Comparison of ENCODE assay signal across 25 mouse cellular contexts in the genomic region with DNA sequence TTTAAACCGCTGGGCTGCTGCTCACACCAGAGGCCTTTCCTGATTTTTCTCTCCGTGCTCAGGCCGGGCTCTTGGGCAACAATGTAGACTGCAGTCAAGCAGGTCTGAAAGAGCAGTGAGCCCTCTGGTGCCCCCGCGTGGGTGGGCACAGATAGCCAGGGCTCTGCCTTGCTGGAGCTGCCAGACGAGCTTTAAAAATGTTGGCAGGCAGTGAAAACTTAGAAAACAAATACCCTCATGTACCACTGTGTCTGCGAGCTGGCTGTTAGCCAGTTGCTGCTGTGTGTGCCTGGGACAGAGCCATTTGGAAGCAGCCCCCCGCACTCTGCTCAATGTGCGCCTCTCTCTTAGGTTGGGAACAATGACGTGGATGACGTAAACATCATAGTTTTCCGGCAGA. TPM values are rescaled to one million over a fixed set of nuclear protein-coding genes. Genes with fewer than 3 reads are reported as not detected.
DNase-seq lines count a peak whose midpoint lies in the region; ATAC-seq and TF ChIP-seq lines count a peak whose summit lies in the region.
"Had no signal": no experiment of that assay in that cellular context is flagged by ENCODE, and none has a peak within 500 bp of the region (broad histone marks: within the 10 kb centered on the region; RNA-seq: fewer than 3 reads in every experiment).

No protein-coding gene starts in this region.

- no peak for DNase-seq in embryonic facial prominence, embryonic 10.5 days (ENCODE audit: low spot score)
- DNase-seq in hindbrain, postnatal 0 days (ENCODE audit: low spot score): peak; percentile 56
- no peak for DNase-seq in hindbrain, embryonic 10.5 days (ENCODE audit: low spot score)
- DNase-seq: adrenal gland, postnatal 10 days; cerebellum, adult 2 months; cerebellum, postnatal 25 days; gastrocnemius, postnatal 10 days; heart, adult 11 months; heart, postnatal 10 days; layer of hippocampus, adult 9-11 months; lung, postnatal 4 days; thymus, postnatal 25 days had no signal

- 91% methylated on average over 12 of the region's 12 CpGs for WGBS in embryonic facial prominence, embryonic 13.5 days
- 93% methylated on average over 12 of the region's 12 CpGs for WGBS in embryonic facial prominence, embryonic 10.5 days
- 52% methylated on average over 12 of the region's 12 CpGs for WGBS in hindbrain, postnatal 0 days
- 94% methylated on average over 12 of the region's 12 CpGs for WGBS in hindbrain, embryonic 10.5 days
- 82% methylated on average over 12 of the region's 12 CpGs for WGBS in neural tube, embryonic 13.5 days
- 66% methylated on average over 12 of the region's 12 CpGs for WGBS in neural tube, embryonic 15.5 days

- no peaks in the 10 kb centered on the region for H3K9me3 ChIP-seq in embryonic facial prominence, embryonic 13.5 days
- no peaks in the 10 kb centered on the region for H3K9me3 ChIP-seq in embryonic facial prominence, embryonic 10.5 days
- no peaks in the 10 kb centered on the region for H3K9me3 ChIP-seq in hindbrain, postnatal 0 days (ENCODE audit: low read length)
- no peaks in the 10 kb centered on the region for H3K9me3 ChIP-seq in hindbrain, embryonic 10.5 days
- H3K9me3 ChIP-seq in neural tube, embryonic 13.5 days: no peaks in the 10 kb centered on the region
- no peaks in the 10 kb centered on the region for H3K9me3 ChIP-seq in neural tube, embryonic 15.5 days (replicated peaks)
- H3K9me3 ChIP-seq: embryonic facial prominence, embryonic 15.5 days; heart, embryonic 12.5 days; kidney, embryonic 15.5 days; stomach, embryonic 15.5 days had no signal

- ATAC-seq in embryonic facial prominence, embryonic 13.5 days (ENCODE audit: insufficient number of reproducible peaks, insufficient read depth, low FRiP score, low TSS enrichment, low read depth): no peak
- peak; percentile 68 for ATAC-seq in hindbrain, postnatal 0 days
- peak; percentile 53 for ATAC-seq in neural tube, embryonic 13.5 days (ENCODE audit: low read depth)
- no peak for ATAC-seq in neural tube, embryonic 15.5 days (ENCODE audit: low FRiP score)
- ATAC-seq in granulocyte monocyte progenitor cell, adult 5-6 weeks (replicated peaks; ENCODE audit: poor library complexity, severe bottlenecking): no peak

- no peak overlapping the region for H3K4me3 ChIP-seq in embryonic facial prominence, embryonic 13.5 days
- no peak overlapping the region for H3K4me3 ChIP-seq in embryonic facial prominence, embryonic 10.5 days
- no peak overlapping the region for H3K4me3 ChIP-seq in hindbrain, postnatal 0 days (ENCODE audit: low read length)
- H3K4me3 ChIP-seq in hindbrain, embryonic 10.5 days: no peak overlapping the region
- H3K4me3 ChIP-seq in neural tube, embryonic 13.5 days: no peak overlapping the region
- no peak overlapping the region for H3K4me3 ChIP-seq in neural tube, embryonic 15.5 days (replicated peaks)
- H3K4me3 ChIP-seq: embryonic facial prominence, embryonic 15.5 days; heart, embryonic 12.5 days; kidney, embryonic 15.5 days; left cerebral cortex, adult 2 months; stomach, embryonic 15.5 days had no signal

- peaks cover 96% of the 10 kb centered on the region for H3K36me3 ChIP-seq in embryonic facial prominence, embryonic 13.5 days
- H3K36me3 ChIP-seq in embryonic facial prominence, embryonic 10.5 days (replicated peaks): peaks cover 97% of the 10 kb centered on the region
- peaks cover 45% of the 10 kb centered on the region for H3K36me3 ChIP-seq in hindbrain, postnatal 0 days (ENCODE audit: insufficient read depth, low read length)
- peaks cover 99% of the 10 kb centered on the region for H3K36me3 ChIP-seq in hindbrain, embryonic 10.5 days
- peaks cover 89% of the 10 kb centered on the region for H3K36me3 ChIP-seq in neural tube, embryonic 13.5 days
- H3K36me3 ChIP-seq in neural tube, embryonic 15.5 days: peaks cover 85% of the 10 kb centered on the region

- peak; percentile 31 for TF ChIP-seq CTCF in hindbrain, postnatal 0 days (IDR thresholded peaks at IDR 0.05; ENCODE audit: low read depth)

- H3K4me2 ChIP-seq in embryonic facial prominence, embryonic 13.5 days: no peak overlapping the region
- no peak overlapping the region for H3K4me2 ChIP-seq in hindbrain, postnatal 0 days (ENCODE audit: low read depth, low read length)
- H3K4me2 ChIP-seq in neural tube, embryonic 13.5 days: no peak overlapping the region
- H3K4me2 ChIP-seq in neural tube, embryonic 15.5 days: no peak overlapping the region
- H3K4me2 ChIP-seq: embryonic facial prominence, embryonic 15.5 days; heart, embryonic 12.5 days; kidney, embryonic 15.5 days; stomach, embryonic 15.5 days had no signal

- H3K9ac ChIP-seq in embryonic facial prominence, embryonic 13.5 days: 0 out of 2 replicates have a peak overlapping the region, but pooled peaks have one; percentile 21
- no peak overlapping the region for H3K9ac ChIP-seq in hindbrain, postnatal 0 days (replicated peaks; ENCODE audit: low read length)
- H3K9ac ChIP-seq in neural tube, embryonic 13.5 days: no peak overlapping the region
- H3K9ac ChIP-seq in neural tube, embryonic 15.5 days (replicated peaks): no peak overlapping the region
- H3K9ac ChIP-seq: embryonic facial prominence, embryonic 15.5 days; heart, embryonic 12.5 days; kidney, embryonic 15.5 days; stomach, embryonic 15.5 days had no signal

- no peaks in the 10 kb centered on the region for H3K27me3 ChIP-seq in embryonic facial prominence, embryonic 13.5 days
- no peaks in the 10 kb centered on the region for H3K27me3 ChIP-seq in embryonic facial prominence, embryonic 10.5 days (replicated peaks; ENCODE audit: low read depth, poor library complexity, severe bottlenecking)
- no peaks in the 10 kb centered on the region for H3K27me3 ChIP-seq in hindbrain, postnatal 0 days (ENCODE audit: insufficient read depth, low read length)
- H3K27me3 ChIP-seq in hindbrain, embryonic 10.5 days (ENCODE audit: insufficient read depth, poor library complexity, severe bottlenecking): no peaks in the 10 kb centered on the region
- H3K27me3 ChIP-seq in neural tube, embryonic 13.5 days: no peaks in the 10 kb centered on the region
- no peaks in the 10 kb centered on the region for H3K27me3 ChIP-seq in neural tube, embryonic 15.5 days (replicated peaks)
- H3K27me3 ChIP-seq: embryonic facial prominence, embryonic 15.5 days; heart, embryonic 12.5 days; kidney, embryonic 15.5 days; stomach, embryonic 15.5 days had no signal

- H3K27ac ChIP-seq in embryonic facial prominence, embryonic 13.5 days: no peak overlapping the region
- no peak overlapping the region for H3K27ac ChIP-seq in embryonic facial prominence, embryonic 10.5 days (replicated peaks)
- no peak overlapping the region for H3K27ac ChIP-seq in hindbrain, postnatal 0 days
- no peak overlapping the region for H3K27ac ChIP-seq in hindbrain, embryonic 10.5 days
- H3K27ac ChIP-seq in neural tube, embryonic 13.5 days (replicated peaks): no peak overlapping the region
- no peak overlapping the region for H3K27ac ChIP-seq in neural tube, embryonic 15.5 days (replicated peaks)
- H3K27ac ChIP-seq: embryonic facial prominence, embryonic 15.5 days; kidney, embryonic 15.5 days; left cerebral cortex, adult 2 months; stomach, embryonic 15.5 days had no signal

- H3K4me1 ChIP-seq in embryonic facial prominence, embryonic 13.5 days: no peaks in the 10 kb centered on the region
- H3K4me1 ChIP-seq in embryonic facial prominence, embryonic 10.5 days: no peaks in the 10 kb centered on the region
- H3K4me1 ChIP-seq in hindbrain, postnatal 0 days (ENCODE audit: insufficient read depth, low read length): no peaks in the 10 kb centered on the region
- H3K4me1 ChIP-seq in hindbrain, embryonic 10.5 days (replicated peaks): no peaks in the 10 kb centered on the region
- H3K4me1 ChIP-seq in neural tube, embryonic 13.5 days (replicated peaks): no peaks in the 10 kb centered on the region
- H3K4me1 ChIP-seq in neural tube, embryonic 15.5 days: no peaks in the 10 kb centered on the region
- H3K4me1 ChIP-seq: embryonic facial prominence, embryonic 15.5 days; kidney, embryonic 15.5 days; stomach, embryonic 15.5 days had no signal

RNA-seq across cellular contexts. Expression of a gene that starts 22.9 kb away (rescaled TPM):
- 0.27 TPM in 1 of 2 replicates, not detected in the other for polyA plus RNA-seq in embryonic facial prominence, embryonic 13.5 days (2015; fragmentation: Nextera tagmentation; extraction: Ambion mirVana)
- polyA plus RNA-seq in embryonic facial prominence, embryonic 10.5 days (2016; fragmentation: Nextera tagmentation; extraction: Ambion mirVana): 0.09 and 0.13 TPM in 2 replicates
- total RNA-seq in hindbrain, postnatal 0 days (2014; rRNA removed): 13.2 and 18.7 TPM in 2 replicates
- 2.4 and 3.0 TPM in 2 replicates for polyA plus RNA-seq in hindbrain, postnatal 0 days (2015; fragmentation: Nextera tagmentation; extraction: Ambion mirVana)
- 0.22 and 0.48 TPM in 2 replicates for polyA plus RNA-seq in hindbrain, embryonic 10.5 days (2016; fragmentation: Nextera tagmentation; extraction: Ambion mirVana)
- polyA plus RNA-seq in neural tube, embryonic 13.5 days (2015; fragmentation: Nextera tagmentation; extraction: Ambion mirVana): 1.1 and 1.7 TPM in 2 replicates
- 1.9 and 2.7 TPM in 2 replicates for polyA plus RNA-seq in neural tube, embryonic 15.5 days (2015; fragmentation: Nextera tagmentation; extraction: Ambion mirVana)
- total RNA-seq in granulocyte monocyte progenitor cell, adult 5-6 weeks (2014; fragmentation: Nextera tagmentation): not detected in 2 replicates
- total RNA-seq in granulocyte monocyte progenitor cell, adult 5-6 weeks (2017): not detected in 2 replicates
- total RNA-seq: liver, adult 2 months; megakaryocyte-erythroid progenitor cell, adult 5-6 weeks; neutrophil, adult 5-6 weeks had no signal
- polyA plus RNA-seq: limb, embryonic 11.5 days; liver, adult 2 months had no signal

RNA-seq across cellular contexts. Expression of a gene that starts 44.2 kb away (rescaled TPM):
- polyA plus RNA-seq in embryonic facial prominence, embryonic 13.5 days (2015; fragmentation: Nextera tagmentation; extraction: Ambion mirVana): 28.4 and 33.8 TPM in 2 replicates
- 26.8 and 30.6 TPM in 2 replicates for polyA plus RNA-seq in embryonic facial prominence, embryonic 10.5 days (2016; fragmentation: Nextera tagmentation; extraction: Ambion mirVana)
- 53.6 and 61.5 TPM in 2 replicates for total RNA-seq in hindbrain, postnatal 0 days (2014; rRNA removed)
- polyA plus RNA-seq in hindbrain, postnatal 0 days (2015; fragmentation: Nextera tagmentation; extraction: Ambion mirVana): 36.9 and 37.9 TPM in 2 replicates
- polyA plus RNA-seq in hindbrain, embryonic 10.5 days (2016; fragmentation: Nextera tagmentation; extraction: Ambion mirVana): 29.3 and 30.7 TPM in 2 replicates
- 36.0 and 38.6 TPM in 2 replicates for polyA plus RNA-seq in neural tube, embryonic 13.5 days (2015; fragmentation: Nextera tagmentation; extraction: Ambion mirVana)
- polyA plus RNA-seq in neural tube, embryonic 15.5 days (2015; fragmentation: Nextera tagmentation; extraction: Ambion mirVana): 43.6 and 48.0 TPM in 2 replicates
- total RNA-seq in granulocyte monocyte progenitor cell, adult 5-6 weeks (2014; fragmentation: Nextera tagmentation): 40.8 and 56.0 TPM in 2 replicates
- 59.7 and 71.5 TPM in 2 replicates for total RNA-seq in granulocyte monocyte progenitor cell, adult 5-6 weeks (2017)

RNA-seq across cellular contexts. Expression of a gene that starts 47.6 kb away (rescaled TPM):
- polyA plus RNA-seq in embryonic facial prominence, embryonic 13.5 days (2015; fragmentation: Nextera tagmentation; extraction: Ambion mirVana): 0.25 TPM in 2 replicates
- 0.10 TPM in 1 of 2 replicates, not detected in the other for polyA plus RNA-seq in embryonic facial prominence, embryonic 10.5 days (2016; fragmentation: Nextera tagmentation; extraction: Ambion mirVana)
- 0.58 and 1.2 TPM in 2 replicates for total RNA-seq in hindbrain, postnatal 0 days (2014; rRNA removed)
- 0.55 and 0.64 TPM in 2 replicates for polyA plus RNA-seq in hindbrain, postnatal 0 days (2015; fragmentation: Nextera tagmentation; extraction: Ambion mirVana)
- 0.12 and 0.20 TPM in 2 replicates for polyA plus RNA-seq in hindbrain, embryonic 10.5 days (2016; fragmentation: Nextera tagmentation; extraction: Ambion mirVana)
- polyA plus RNA-seq in neural tube, embryonic 13.5 days (2015; fragmentation: Nextera tagmentation; extraction: Ambion mirVana): 0.52 and 0.56 TPM in 2 replicates
- polyA plus RNA-seq in neural tube, embryonic 15.5 days (2015; fragmentation: Nextera tagmentation; extraction: Ambion mirVana): 0.56 and 0.75 TPM in 2 replicates
- total RNA-seq in granulocyte monocyte progenitor cell, adult 5-6 weeks (2014; fragmentation: Nextera tagmentation): not detected in 2 replicates
- total RNA-seq in granulocyte monocyte progenitor cell, adult 5-6 weeks (2017): not detected in 2 replicates
- total RNA-seq: heart, postnatal 10 days; megakaryocyte-erythroid progenitor cell, adult 5-6 weeks; neutrophil, adult 5-6 weeks had no signal

Comparison
In these comparisons a context has a peak if more than half of its experiments do, and no peak if none do; other contexts are left out.
1. ATAC-seq: peak in hindbrain, postnatal 0 days (single experiment) and neural tube, embryonic 13.5 days (single experiment); none in embryonic facial prominence, embryonic 13.5 days (single experiment), neural tube, embryonic 15.5 days (single experiment) and granulocyte monocyte progenitor cell, adult 5-6 weeks (single experiment).